Mouse (Mus musculus): ENCODE results near the gene Apobec3.

Apobec3 gene

DNA sequence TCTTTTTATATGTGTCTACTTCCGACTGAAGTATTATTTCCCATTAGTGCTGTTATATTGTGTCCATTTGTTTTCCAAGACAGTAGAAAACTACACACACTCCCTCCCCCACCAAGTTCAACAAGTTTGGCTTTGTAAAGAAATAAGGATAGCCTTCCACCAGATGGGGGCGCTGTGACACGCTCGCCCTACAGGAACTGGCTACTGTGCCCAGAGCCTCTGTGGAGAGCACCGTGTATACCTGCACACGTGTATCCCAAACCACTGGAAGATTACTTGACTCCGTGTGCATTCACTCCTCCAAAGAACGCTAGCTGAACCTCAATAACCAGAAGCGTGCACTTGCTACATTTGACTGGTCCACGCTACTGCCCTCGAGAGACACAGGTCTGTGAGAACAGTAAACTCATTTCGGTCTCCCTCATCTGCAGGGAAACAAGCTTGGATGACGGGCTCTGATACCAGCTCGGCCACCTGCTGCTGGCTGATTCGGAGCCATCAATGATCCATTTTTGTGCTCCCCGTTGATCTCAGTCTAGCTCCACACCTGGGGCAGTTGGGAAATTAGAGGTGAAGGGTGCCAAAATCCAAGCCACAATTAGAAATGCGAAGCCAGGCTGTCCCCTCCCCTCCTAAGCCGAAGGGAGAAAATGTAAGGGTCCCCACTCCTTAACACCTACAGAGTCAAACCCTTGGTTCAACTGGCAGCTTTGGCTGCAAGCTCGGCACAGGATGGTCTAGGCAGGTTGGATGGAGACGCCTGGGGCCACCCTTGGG is at the start of gene Apobec3:
Gene Apobec3, plus strand, starts transcription at position 224 of the 777 bp plus-strand sequence.
- peak; percentile 72 to 74 for DNase-seq

DNA sequence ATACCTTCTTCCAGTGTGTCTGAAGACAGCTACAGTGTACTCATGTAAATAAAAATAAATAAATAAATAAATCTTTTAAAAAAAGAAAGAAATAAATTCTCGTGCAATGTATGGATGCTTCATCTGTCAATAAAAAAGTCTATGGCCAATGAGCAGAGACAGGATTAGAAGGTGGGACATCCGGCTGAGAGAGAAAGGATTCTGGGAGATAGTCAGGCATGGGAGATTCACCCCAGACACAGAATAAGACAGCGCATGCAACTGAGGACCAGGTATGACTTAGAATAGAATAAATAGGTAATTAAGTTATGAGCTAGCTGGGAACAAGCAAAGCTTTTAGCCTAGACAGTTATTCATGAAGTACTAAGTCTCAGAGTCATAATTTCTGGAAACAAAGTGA is 48.5 kb upstream of the Apobec3 start:
- DNase-seq, result no peak

- DNase-seq, result no peak
Observed at GRCm38 (mm10) chr15:79845986-79846385, 45.5 kb upstream of the Apobec3 start.

DNA sequence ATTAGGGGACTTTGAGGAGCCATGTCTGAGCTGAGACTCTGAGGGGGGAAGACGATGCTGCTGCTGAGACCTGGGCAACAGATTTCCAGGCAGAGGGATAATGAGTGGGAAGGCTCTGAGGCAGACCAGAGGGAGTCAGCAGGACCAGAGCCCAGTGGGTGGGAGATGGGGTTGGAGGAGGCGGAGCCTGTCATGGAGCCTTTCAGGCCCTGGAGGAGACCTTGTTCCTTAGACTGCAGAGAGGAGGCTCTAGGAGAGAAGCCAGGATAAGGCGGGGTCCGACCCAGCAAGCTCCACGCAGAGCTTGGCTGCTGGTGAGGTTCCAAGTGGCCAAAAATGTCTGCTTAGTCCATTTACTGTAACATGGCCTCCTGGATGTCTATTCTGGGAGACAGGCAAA is 44.4 kb upstream of the Apobec3 start:
- no peak for DNase-seq

DNA sequence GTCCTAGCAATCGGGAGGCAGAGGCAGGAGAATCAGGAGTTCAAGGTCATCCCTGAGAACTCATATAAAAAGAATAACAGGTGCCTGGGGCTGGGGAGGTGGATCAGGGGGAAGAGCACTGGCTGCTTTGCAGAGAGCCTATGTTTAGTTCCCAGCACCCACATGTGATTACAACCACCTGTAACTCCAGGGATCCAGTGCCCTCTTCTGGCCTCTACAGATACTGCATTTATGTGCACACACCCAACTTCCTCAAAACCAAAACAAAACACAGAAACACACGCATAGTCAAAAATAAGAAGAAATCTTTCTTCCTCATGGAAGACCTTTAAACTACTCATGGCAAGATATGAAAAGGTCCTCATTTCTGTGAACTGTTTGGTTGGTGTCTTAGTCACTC is 41.3 kb upstream of the Apobec3 start:
- DNase-seq, result no peak

GRCm38 (mm10) chr15:79858979-79859378 is 32.5 kb upstream of the Apobec3 start:
- DNase-seq, result no peak

GRCm38 (mm10) chr15:79859821-79860220 is 31.6 kb upstream of the Apobec3 start:
- DNase-seq, result no peak

- no peak for DNase-seq
Observed at GRCm38 (mm10) chr15:79867260-79868002, 24.0 kb upstream of the Apobec3 start.

- no peak for DNase-seq
Observed at GRCm38 (mm10) chr15:79873545-79873944, 17.9 kb upstream of the Apobec3 start.

GRCm38 (mm10) chr15:79873995-79874394 is 17.5 kb upstream of the Apobec3 start:
- DNase-seq, result no peak

GRCm38 (mm10) chr15:79875261-79875995 is 16.0 kb upstream of the Apobec3 start:
- no peak for DNase-seq

- peak; percentile 30 to 71 for DNase-seq
Observed at GRCm38 (mm10) chr15:79878725-79879136, 12.7 kb upstream of the Apobec3 start.

GRCm38 (mm10) chr15:79879319-79879718 is 12.1 kb upstream of the Apobec3 start:
- DNase-seq, result peak; percentile 84 to 90

- DNase-seq, result no peak
Observed at GRCm38 (mm10) chr15:79880477-79880876, 11.0 kb upstream of the Apobec3 start.

DNA sequence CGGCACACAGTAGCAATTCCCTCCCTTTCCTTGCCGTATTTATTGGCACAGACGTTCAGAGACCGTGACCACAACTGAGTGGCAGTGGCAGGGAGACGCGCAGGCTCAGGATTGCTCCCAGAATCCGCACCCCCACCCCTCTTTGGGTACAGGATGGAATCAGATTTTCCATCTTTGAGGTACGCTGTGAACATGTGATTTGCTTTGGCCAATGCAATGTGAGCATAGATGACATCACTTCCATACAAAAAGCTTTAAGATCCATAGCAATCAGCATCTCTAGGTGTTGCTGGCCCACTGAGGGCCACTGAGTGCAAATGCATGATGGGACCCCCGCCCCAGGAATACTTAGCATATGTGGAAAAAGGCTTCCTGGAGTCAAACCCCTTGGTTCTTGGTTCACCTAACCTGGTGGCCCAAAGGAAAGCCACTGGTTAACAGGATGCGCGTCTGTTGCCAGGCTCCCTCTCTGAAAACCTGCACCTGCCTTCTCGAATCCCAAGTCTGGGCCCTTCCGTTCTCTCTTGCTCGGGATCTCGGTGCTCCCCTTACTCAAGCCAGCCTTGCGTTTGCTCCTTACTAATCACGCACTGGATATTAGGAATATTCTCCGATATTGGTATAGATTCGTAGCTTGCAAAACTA is 8.7 kb upstream of the Apobec3 start:
- DNase-seq, result peak in 1 of 2 experiments; percentile 38

- peak; percentile 92 to 93 for DNase-seq
Observed at GRCm38 (mm10) chr15:79883352-79883822, 8.1 kb upstream of the Apobec3 start.

DNA sequence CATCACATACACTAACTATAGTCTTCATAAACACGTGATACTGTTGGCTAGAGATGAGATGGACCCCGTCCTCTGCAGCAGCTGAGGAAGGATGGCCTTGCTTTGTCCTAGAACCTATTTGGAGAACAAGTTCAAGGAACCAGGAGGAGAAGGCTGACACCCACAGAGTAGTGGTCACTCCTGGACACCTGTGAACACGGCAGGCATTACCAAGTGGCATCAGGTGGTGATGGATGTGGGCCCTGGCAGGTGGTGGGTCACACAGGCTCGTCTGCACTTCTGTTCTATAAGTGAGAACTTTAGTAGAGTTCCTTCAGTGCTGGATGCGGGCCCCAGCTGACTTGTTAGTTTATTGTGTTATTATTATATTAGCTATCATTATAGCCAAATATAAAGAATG is 6.6 kb upstream of the Apobec3 start:
- no peak for DNase-seq

GRCm38 (mm10) chr15:79892213-79892541 is 718 bp downstream of the Apobec3 start:
- peak; percentile 74 to 88 for DNase-seq

GRCm38 (mm10) chr15:79892995-79893823 is 1.8 kb downstream of the Apobec3 start:
- no peak for DNase-seq

GRCm38 (mm10) chr15:79893824-79894123 is 2.3 kb downstream of the Apobec3 start:
- no peak for DNase-seq

DNA sequence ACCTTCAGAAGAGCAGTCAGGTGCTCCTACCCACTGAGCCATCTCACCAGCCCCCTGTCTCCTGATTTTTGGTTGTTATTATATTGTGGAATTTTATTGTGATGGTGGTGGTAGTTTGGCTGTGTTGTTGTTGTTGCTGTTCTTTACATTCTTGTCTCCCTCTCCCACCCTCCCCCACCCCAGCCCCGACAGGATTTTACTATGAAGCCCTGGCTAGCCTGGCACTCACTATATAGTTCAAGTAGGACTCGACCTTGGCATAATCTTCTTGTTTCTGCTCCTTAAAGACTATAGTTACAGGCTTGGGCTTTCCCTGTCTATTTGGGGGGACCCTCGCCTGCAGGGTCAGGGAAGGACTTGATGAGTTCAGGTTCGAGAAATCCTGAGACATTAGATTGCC is 2.9 kb downstream of the Apobec3 start:
- DNase-seq, result no peak

All from kidney, postnatal 25 days (tissue).